Mouse (Mus musculus): ENCODE data around the gene Tbx21. TPM values are rescaled to one million over a fixed set of nuclear protein-coding genes. Genes with fewer than 3 reads are reported as not detected.
A peak's percentile ranks its signal among the peaks of the same experiment; 100 is the strongest.

Tbx21 gene
- total RNA-seq (2022), result under 1 TPM; 0.14 to 0.37 (median 0.23) TPM

- no peak for DNase-seq (ENCODE audit: low spot score in 2 of 2)
Observed at GRCm38 (mm10) chr11:97114671-97115601, at the start of gene Tbx21. TSS of gene Tbx21 (minus strand) at chr11:97115331.

DNA sequence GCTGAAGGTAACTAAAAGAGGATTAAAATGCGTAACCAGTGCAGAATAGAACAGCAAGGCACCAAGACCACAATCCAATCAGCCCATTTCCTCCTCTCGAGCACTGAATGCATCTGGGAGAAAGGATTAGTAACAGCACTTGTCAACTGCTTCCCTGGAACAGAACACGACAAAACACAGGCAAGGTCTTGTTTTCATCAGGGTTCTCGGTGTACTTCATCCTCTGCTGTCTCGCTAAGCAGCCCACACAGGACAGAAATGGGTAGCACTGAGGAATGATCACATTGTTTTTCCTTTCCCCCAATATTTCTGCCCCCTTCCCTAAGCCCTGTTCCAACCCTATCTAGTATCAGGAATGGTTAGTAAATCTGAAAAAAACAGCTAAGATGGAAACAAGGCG lies 45.2 kb upstream of the Tbx21 start:
- DNase-seq (ENCODE audit: low spot score in 2 of 2), result no peak

GRCm38 (mm10) chr11:97156999-97157398 lies 41.9 kb upstream of the Tbx21 start:
- DNase-seq (ENCODE audit: low spot score in 2 of 2), result no peak

DNA sequence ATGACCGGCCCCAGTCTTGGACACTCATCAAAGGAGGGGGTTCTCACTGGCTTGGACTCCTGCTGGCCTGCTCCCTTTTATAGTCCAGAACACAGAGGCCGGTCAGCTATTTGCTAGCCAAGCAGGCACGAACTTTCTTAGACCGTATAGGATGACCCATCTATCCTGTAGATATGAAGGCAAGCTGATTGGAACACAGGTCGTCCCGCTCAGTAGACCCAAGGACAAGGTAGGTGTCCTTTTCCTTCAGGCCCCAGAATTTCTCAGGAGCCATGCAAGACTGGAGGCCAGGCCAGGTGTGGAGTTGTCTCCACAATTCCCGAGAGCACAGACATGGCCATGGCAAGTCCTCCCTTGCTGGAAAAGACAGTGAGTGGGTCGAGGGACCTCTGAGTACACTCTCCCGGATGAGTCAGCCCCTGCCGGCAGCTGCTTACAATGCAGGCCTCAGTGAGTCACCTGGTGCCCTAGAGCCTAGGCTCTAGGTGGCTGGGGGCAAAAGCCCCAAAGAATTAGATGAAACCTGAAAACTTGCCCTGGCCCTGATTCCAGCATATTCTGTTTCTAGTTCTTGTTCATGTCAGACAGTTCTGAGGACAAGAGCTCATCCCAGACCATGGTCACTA lies 37.6 kb upstream of the Tbx21 start:
- DNase-seq (ENCODE audit: low spot score in 2 of 2), result no peak

GRCm38 (mm10) chr11:97152023-97152426 lies 36.9 kb upstream of the Tbx21 start:
- DNase-seq (ENCODE audit: low spot score in 2 of 2), result no peak

- no peak for DNase-seq (ENCODE audit: low spot score in 2 of 2)
Observed at GRCm38 (mm10) chr11:97151343-97151801, 36.2 kb upstream of the Tbx21 start, which contains the start of gene Tbkbp1. TSS of gene Tbkbp1 (minus strand) at chr11:97151495.

GRCm38 (mm10) chr11:97150411-97151330 lies 35.5 kb upstream of the Tbx21 start:
- DNase-seq (ENCODE audit: low spot score in 2 of 2), result peak in 1 of 2 experiments; percentile 74

DNA sequence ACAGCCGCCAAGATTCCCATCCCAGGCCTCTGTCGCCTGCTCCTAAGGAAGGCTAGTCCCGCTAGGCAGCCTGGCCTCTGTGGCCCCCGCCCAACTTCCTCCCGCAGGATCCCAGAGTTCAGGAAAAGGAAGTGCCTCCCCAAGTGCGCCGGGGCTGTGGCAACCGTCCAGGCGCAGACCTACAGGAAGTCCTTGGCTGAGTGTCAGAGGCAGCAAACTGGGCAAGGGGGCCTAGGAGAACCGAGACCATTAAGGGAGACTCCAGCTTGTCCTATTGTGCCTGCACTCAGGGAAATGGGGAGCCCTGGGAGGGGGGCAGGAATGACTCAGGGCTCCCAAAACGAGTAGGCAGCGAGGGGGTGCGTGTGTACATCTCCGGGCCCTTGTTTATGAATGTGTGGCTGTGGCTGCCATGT lies 34.9 kb upstream of the Tbx21 start:
- peak in 1 of 2 experiments; percentile 51 for DNase-seq (ENCODE audit: low spot score in 2 of 2)

DNA sequence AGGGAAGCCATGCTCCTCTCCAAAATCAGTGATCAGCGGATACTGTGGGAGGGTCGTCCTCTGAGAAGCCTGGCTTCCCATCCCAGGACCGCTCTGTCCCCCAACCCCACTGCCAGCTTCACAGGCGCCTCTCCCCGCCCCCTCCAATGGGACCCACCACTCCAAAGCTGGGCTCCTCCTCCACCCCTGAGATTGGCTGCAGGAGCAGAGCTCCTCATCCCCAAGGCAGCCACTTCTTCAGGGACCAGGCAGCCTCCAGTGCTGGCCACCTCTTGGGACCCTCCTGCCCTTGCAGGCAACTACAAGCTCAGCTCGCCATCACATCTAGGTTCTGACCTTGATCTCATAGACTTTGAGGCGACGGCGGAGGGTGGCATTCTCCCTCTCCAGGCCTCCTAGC lies 33.9 kb upstream of the Tbx21 start:
- no peak for DNase-seq (ENCODE audit: low spot score in 2 of 2)

DNA sequence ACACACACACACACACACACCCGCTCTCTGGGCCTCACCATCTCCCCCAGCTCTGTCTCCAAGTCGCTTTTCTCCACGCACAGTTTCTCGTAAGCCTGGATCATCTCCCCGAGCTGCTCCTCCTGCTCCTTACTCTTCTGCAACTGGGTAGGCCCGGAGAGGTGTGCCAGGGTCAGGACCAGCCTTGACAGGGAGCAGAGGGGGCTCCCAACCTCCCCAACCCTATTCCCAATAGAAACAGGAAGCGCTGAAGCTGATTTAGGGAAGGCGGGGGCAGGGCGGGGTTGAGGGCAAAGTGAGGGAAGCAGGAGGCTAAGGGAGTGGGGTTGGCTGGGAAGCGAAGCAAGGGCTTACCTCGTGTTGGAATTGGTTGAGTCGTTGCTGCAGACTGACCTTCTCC lies 33.5 kb upstream of the Tbx21 start:
- no peak for DNase-seq (ENCODE audit: low spot score in 2 of 2)

- no peak for DNase-seq (ENCODE audit: low spot score in 2 of 2)
Observed at GRCm38 (mm10) chr11:97147333-97147732, 32.2 kb upstream of the Tbx21 start.

- DNase-seq (ENCODE audit: low spot score in 2 of 2), result peak in 1 of 2 experiments; percentile 81
Observed at GRCm38 (mm10) chr11:97146724-97147123, 31.6 kb upstream of the Tbx21 start.

DNA sequence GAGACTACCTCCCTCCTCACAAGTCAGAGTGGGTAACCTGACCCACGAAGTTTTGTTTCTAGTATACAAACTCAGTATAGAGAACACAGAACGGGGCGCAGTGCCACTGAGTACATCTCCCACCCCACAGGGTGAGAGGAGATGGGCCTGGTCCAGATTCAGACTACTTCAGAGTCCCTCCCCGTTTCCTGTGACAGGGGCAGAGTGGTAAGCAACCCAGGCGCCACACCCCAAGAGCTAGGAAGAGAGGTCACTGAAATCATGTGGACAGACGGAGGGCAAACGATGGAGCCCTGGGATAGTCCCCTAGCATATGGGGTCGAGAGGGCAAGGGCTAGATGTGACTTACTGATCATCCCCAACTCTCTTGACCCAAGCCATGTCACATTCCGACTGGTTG lies 30.8 kb upstream of the Tbx21 start:
- DNase-seq (ENCODE audit: low spot score in 2 of 2), result no peak

DNA sequence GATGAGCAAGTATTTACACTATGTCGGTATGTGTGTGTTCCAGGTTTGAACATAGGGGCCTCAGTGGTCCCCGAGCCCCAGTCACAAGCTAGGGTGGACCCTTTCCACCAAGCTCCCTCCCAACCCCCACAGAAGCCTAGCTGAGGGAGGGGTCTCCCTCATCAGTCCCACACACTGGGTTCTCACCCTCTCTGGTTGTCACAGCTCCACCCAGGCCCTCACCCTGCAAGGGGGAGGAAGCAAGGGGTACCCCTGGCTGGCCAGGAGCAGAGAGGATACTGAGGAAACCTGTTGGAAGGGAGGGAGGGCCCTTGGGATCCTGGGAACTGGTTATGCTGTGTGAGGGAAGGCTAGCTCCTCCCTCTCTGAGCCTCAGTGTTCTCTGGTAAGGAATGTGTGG lies 30.2 kb upstream of the Tbx21 start:
- DNase-seq (ENCODE audit: low spot score in 2 of 2), result no peak

DNA sequence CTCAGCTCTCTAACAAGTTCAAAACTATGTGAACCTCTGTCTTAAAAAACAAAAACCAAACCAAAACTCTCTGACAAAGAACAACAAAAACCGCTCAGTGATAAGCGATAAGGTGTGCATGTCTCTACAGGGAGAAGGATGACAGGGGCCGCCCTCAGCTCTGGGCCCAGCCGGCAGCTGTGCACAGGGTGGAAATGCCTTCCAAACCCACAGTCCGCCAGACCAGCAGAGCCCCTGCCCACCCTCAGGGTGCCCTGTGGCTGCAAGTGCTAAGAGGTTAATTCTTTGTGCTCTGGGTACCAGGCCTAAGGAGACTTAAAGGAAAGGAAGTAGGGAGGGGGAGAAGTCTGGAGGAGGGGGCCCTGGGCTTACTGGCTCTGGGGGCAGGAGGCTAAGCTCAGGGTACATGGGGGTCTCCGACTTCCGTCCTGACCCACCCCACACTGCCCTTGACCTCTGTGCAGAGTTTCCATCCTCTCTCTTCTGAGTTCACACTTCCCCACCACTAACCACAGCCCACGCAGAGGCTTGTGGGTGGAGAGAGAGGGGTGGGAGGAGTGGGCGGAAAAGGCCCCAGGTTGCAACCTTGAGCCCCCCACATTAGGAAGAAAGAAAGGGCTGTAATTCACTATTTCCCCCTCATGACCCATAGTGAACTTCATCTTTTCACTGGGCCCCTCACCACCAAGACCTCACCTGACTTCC lies 28.2 kb upstream of the Tbx21 start:
- DNase-seq (ENCODE audit: low spot score in 2 of 2), result no peak

GRCm38 (mm10) chr11:97142159-97142608 lies 27.1 kb upstream of the Tbx21 start:
- no peak for DNase-seq (ENCODE audit: low spot score in 2 of 2)

- DNase-seq (ENCODE audit: low spot score in 2 of 2), result no peak
Observed at GRCm38 (mm10) chr11:97140811-97141210, 25.7 kb upstream of the Tbx21 start.

DNA sequence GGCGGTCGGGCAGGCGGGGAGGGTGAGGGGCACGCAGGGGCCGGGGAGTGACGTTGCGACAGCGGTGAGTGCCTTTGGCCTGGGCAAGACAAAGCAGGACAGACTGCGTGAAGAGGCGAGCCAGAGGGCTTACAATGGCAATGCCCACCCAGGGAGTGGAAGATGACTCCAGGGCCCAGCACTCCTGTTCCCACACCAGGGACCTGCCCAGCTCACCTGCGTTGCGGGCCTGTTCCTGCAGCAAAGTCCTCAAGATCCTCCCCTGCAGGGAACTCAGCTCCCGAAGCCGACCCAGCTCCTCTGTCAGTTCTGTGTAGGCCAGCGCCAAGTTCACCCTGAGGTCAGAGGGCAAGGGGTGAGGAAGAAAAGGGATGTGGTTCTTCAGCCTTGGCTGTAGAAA lies 24.1 kb upstream of the Tbx21 start:
- no peak for DNase-seq (ENCODE audit: low spot score in 2 of 2)

- DNase-seq (ENCODE audit: low spot score in 2 of 2), result no peak
Observed at GRCm38 (mm10) chr11:97138554-97139226, 23.6 kb upstream of the Tbx21 start.

- no peak for DNase-seq (ENCODE audit: low spot score in 2 of 2)
Observed at GRCm38 (mm10) chr11:97133270-97133669, 18.1 kb upstream of the Tbx21 start.
